Mouse (Mus musculus): ENCODE measurements around the gene Traf1. TPM values are rescaled to one million over a fixed set of nuclear protein-coding genes. Genes with fewer than 3 reads are reported as not detected.

Traf1 gene
- polyA plus RNA-seq, 1 experiment from 2014 or later, result 15.4 TPM

GRCm38 (mm10) chr2:34966243-34966934, 4.8 kb upstream of the Traf1 start:
- DNase-seq (ENCODE audit: low spot score), result no peak

- DNase-seq (ENCODE audit: low spot score), result peak; percentile 39
Measured at GRCm38 (mm10) chr2:34965806-34966205, 4.2 kb upstream of the Traf1 start.

- DNase-seq (ENCODE audit: low spot score), result peak; percentile 81
Measured at GRCm38 (mm10) chr2:34965293-34965692, 3.7 kb upstream of the Traf1 start.

GRCm38 (mm10) chr2:34964651-34965050, 3.1 kb upstream of the Traf1 start:
- no peak for DNase-seq (ENCODE audit: low spot score)

GRCm38 (mm10) chr2:34964230-34964629, 2.7 kb upstream of the Traf1 start:
- no peak for DNase-seq (ENCODE audit: low spot score)

- DNase-seq (ENCODE audit: low spot score), result peak; percentile 95
Measured at GRCm38 (mm10) chr2:34963371-34963956, 1.9 kb upstream of the Traf1 start.

- peak; percentile 71 for DNase-seq (ENCODE audit: low spot score)
Measured at GRCm38 (mm10) chr2:34962893-34963292, 1.3 kb upstream of the Traf1 start.

- no peak for DNase-seq (ENCODE audit: low spot score)
Measured at GRCm38 (mm10) chr2:34962211-34962610, 639 bp upstream of the Traf1 start.

- DNase-seq (ENCODE audit: low spot score), result no peak
Measured at GRCm38 (mm10) chr2:34960966-34961365, 606 bp downstream of the Traf1 start.

GRCm38 (mm10) chr2:34960466-34960865, 1.1 kb downstream of the Traf1 start:
- DNase-seq (ENCODE audit: low spot score), result no peak

- peak; percentile 62 for DNase-seq (ENCODE audit: low spot score)
Measured at GRCm38 (mm10) chr2:34958582-34958981, 3.0 kb downstream of the Traf1 start.

- DNase-seq (ENCODE audit: low spot score), result no peak
Measured at GRCm38 (mm10) chr2:34958036-34958435, 3.5 kb downstream of the Traf1 start.

- DNase-seq (ENCODE audit: low spot score), result no peak
Measured at GRCm38 (mm10) chr2:34957405-34957804, 4.2 kb downstream of the Traf1 start.

GRCm38 (mm10) chr2:34956941-34957340, 4.6 kb downstream of the Traf1 start:
- DNase-seq (ENCODE audit: low spot score), result no peak

GRCm38 (mm10) chr2:34954344-34954743, 7.2 kb downstream of the Traf1 start:
- DNase-seq (ENCODE audit: low spot score), result no peak

- no peak for DNase-seq (ENCODE audit: low spot score)
Measured at GRCm38 (mm10) chr2:34953547-34954116, 7.9 kb downstream of the Traf1 start.

GRCm38 (mm10) chr2:34953018-34953417, 8.6 kb downstream of the Traf1 start:
- peak; percentile 40 for DNase-seq (ENCODE audit: low spot score)

- DNase-seq (ENCODE audit: low spot score), result no peak
Measured at GRCm38 (mm10) chr2:34951469-34951868, 10.1 kb downstream of the Traf1 start.

- no peak for DNase-seq (ENCODE audit: low spot score)
Measured at GRCm38 (mm10) chr2:34948622-34949021, 12.9 kb downstream of the Traf1 start.

- DNase-seq (ENCODE audit: low spot score), result no peak
Measured at GRCm38 (mm10) chr2:34946046-34946445, 15.5 kb downstream of the Traf1 start.

- DNase-seq (ENCODE audit: low spot score), result no peak
Measured at GRCm38 (mm10) chr2:34945580-34945979, 16.0 kb downstream of the Traf1 start.

- DNase-seq (ENCODE audit: low spot score), result peak; percentile 89
Measured at GRCm38 (mm10) chr2:34944761-34945160, 16.8 kb downstream of the Traf1 start.

All from thymus, postnatal 0 days (tissue).